Mouse (Mus musculus) hindbrain, embryonic 15.5 days (tissue): ENCODE data around the gene Mast3. TPM values are rescaled to one million over a fixed set of nuclear protein-coding genes. Genes with fewer than 3 reads are reported as not detected.

Experiments
- ATAC-seq: fragments of 200-750 bp; cut with Nextera tagmentation; 2 replicates; pipeline ENCODE4 v1.8.0; 2017; ENCODE audit warnings: low read depth, moderate number of reproducible peaks, moderate TSS enrichment; ENCODE audit not compliant: low FRiP score
- H3K27ac ChIP-seq: fragments of 300-500 bp; sonication (generic); replicated peaks from 2 replicates; pipeline ENCODE4 v1.5.1; 2015; ENCODE audit warnings: mild to moderate bottlenecking, inconsistent platforms
- H3K27me3 ChIP-seq: fragments of 300-500 bp; sonication (generic); 2 replicates; pipeline ENCODE4 v1.6.1; 2015; ENCODE audit warnings: control low read depth, inconsistent platforms
- H3K36me3 ChIP-seq: fragments of 300-500 bp; sonication (generic); 2 replicates; pipeline ENCODE4 v1.6.1; 2015; ENCODE audit warnings: control low read depth, inconsistent platforms
- H3K4me1 ChIP-seq: fragments of 300-500 bp; sonication (generic); replicated peaks from 2 replicates; pipeline ENCODE4 v1.6.1; 2015; ENCODE audit warnings: control low read depth, inconsistent platforms
- H3K4me2 ChIP-seq: fragments of 300-500 bp; sonication (generic); 2 replicates; pipeline ENCODE4 v1.6.1; 2015; ENCODE audit warnings: moderate library complexity, mild to moderate bottlenecking, inconsistent platforms
- H3K4me3 ChIP-seq: fragments of 300-500 bp; sonication (generic); 2 replicates; pipeline ENCODE4 v1.5.1; 2015; ENCODE audit warnings: mild to moderate bottlenecking, inconsistent platforms
- H3K9ac ChIP-seq: fragments of 300-500 bp; sonication (generic); 2 replicates; pipeline ENCODE4 v1.6.1; 2015; ENCODE audit warnings: inconsistent platforms
- H3K9me3 ChIP-seq: fragments of 300-500 bp; sonication (generic); 2 replicates; pipeline ENCODE4 v1.6.1; 2016; ENCODE audit warnings: control low read depth, inconsistent platforms
- WGBS: fragments of 180-500 bp; shearing (Covaris S2); methylation state at CpG from one replicate; pipeline ENCODE4 v1.1.7; 2015; 5-methylcytosine and 5-hydroxymethylcytosine counted together
- polyA plus RNA-seq: library from polyadenylated mRNA; unstranded; fragments of >200 nt; fragmentation: Nextera tagmentation; extraction: Ambion mirVana; gene quantifications from 2 replicates; pipeline ENCODE4 v1.2.1, GENCODE M21; 2015

The Mast3 gene
- polyA plus RNA-seq, 1 experiment from 2014 or later: 25.1 TPM

DNA sequence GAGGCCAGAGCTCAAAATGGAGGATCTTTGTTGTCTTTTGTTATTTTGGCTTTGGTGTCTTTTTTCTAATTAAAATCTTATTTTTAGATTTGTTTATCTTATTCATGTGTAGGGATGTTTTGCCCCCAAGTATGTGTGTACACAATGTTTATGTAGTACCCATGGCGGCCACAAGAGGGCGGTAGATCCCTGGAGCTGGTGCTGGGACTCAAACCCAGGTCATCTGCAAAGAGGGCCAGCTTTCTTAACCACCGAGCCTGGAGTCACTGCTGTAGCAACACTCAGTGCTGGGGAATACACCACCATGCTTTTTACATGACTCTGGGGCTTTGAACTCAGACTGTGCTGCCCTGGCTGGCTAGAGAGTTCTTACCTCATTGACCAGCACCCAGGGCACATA lies 41.5 kb downstream of the Mast3 start:
- Histone ChIP-seq H3K27me3 (peaks cover 21% of the 10 kb centered on the region), H3K4me1 (peaks cover 41% of the 10 kb centered on the region), H3K36me3 (peaks cover 7% of the 10 kb centered on the region), H3K4me2 (no peak overlapping the region), H3K9me3 (no peaks in the 10 kb centered on the region), H3K4me3 (no peak overlapping the region), H3K9ac (no peak overlapping the region), H3K27ac (no peak overlapping the region)
- ATAC-seq: no peak
- WGBS: 6% methylated on average over 3 of the region's 3 CpGs

DNA sequence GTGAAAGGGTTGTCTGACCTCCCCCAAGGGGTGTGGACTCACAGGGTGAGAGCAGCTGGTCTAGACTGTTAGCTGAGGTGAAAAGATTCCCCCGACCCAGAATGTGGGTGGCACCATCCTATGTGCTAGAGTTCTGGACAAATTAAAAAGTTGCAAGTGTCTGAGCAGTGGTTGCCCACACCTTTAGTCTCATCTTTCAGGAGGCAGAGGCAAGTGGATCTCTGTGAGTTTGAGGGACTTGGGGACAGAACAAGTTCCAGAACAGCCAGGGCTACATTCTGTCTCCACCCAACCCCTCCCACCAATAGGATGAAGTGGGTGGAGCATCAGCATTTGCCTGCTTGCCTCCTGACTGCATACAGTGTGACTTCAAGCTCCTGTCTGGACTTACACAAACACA lies 42.7 kb downstream of the Mast3 start:
- Histone ChIP-seq H3K9ac (no peak overlapping the region), H3K9me3 (no peaks in the 10 kb centered on the region), H3K4me3 (no peak overlapping the region), H3K36me3 (peaks cover 6% of the 10 kb centered on the region), H3K27ac (no peak overlapping the region), H3K4me1 (peaks cover 53% of the 10 kb centered on the region), H3K27me3 (peaks cover 8% of the 10 kb centered on the region; the same call in 1 of the 2 replicates), H3K4me2 (no peak overlapping the region)
- 84% methylated on average over 1 of the region's 1 CpGs for WGBS
- ATAC-seq: no peak

DNA sequence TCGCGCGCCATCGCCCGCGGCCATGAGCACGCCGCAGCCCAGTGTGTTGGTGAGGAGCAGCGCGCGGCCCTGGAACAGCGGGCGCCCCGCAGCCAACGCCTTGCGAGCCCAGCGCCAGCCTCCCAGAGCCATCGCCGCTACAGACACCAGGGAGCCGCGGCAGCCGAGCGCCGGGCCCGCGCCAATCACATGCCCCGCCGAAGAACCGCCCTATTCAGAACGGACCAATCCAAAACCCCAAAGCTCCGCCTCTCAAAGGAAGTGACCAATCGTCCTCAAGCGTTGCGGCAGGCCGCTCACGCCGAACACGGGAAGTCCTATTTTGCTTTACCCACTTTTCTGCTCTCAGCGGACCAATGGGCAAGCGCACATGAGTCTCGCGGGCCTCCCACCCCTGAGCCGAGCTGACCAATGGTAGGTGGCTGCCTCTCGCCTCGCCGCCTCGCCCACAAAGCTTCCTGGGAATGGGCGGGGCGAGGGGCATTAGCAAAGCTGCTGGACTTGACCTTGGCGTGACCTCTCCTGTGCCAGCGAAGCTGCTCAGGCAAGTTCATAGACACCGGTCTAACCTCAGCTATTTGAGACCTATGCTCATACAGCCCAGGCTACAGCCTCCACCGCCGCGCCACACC lies 44.0 kb downstream of the Mast3 start, which contains the start of gene Mpv17l2:
Gene Mpv17l2, minus strand, starts transcription at position 172 of the 632 bp plus-strand sequence.
- Histone ChIP-seq H3K27ac (peak within 1 kb of the TSS; percentile 81), H3K36me3 (peaks cover 17% of the 10 kb centered on the region), H3K27me3 (no peaks in the 10 kb centered on the region), H3K4me3 (peak within 1 kb of the TSS; percentile 67), H3K9ac (peak within 1 kb of the TSS; percentile 75), H3K4me1 (peaks cover 53% of the 10 kb centered on the region), H3K9me3 (no peaks in the 10 kb centered on the region), H3K4me2 (peak within 1 kb of the TSS; percentile 95)
- WGBS: under 1% methylated on average over 55 of the region's 55 CpGs
- peak; percentile 96 for ATAC-seq

DNA sequence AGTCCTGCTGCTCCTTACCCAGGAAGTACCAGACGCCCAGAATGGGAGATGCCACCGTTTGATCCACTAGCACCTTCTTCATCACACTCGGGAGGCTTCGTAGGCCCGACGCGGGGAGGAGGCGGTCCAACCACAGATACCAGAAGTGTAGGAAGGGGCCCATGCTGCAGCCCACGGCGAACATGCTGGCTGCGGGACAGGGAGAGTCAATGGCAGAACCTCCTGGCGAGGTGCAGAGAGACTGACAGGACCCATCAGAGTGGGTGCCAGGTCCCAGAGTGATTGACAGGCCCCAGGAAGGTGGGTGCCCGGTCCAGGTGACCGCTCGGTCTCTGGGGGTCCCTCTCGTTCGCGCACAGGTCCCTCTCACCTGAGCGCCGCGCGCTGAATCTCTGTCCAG lies 44.5 kb downstream of the Mast3 start:
- Histone ChIP-seq H3K9me3 (no peaks in the 10 kb centered on the region), H3K9ac (peak overlapping the region; percentile 75), H3K4me1 (peaks cover 55% of the 10 kb centered on the region), H3K4me2 (peak overlapping the region; percentile 95), H3K4me3 (peak overlapping the region; percentile 67), H3K27me3 (no peaks in the 10 kb centered on the region), H3K27ac (peak overlapping the region; percentile 81), H3K36me3 (peaks cover 17% of the 10 kb centered on the region)
- ATAC-seq: no peak; the same call in 1 of the 2 replicates
- WGBS: under 1% methylated on average over 22 of the region's 22 CpGs

DNA sequence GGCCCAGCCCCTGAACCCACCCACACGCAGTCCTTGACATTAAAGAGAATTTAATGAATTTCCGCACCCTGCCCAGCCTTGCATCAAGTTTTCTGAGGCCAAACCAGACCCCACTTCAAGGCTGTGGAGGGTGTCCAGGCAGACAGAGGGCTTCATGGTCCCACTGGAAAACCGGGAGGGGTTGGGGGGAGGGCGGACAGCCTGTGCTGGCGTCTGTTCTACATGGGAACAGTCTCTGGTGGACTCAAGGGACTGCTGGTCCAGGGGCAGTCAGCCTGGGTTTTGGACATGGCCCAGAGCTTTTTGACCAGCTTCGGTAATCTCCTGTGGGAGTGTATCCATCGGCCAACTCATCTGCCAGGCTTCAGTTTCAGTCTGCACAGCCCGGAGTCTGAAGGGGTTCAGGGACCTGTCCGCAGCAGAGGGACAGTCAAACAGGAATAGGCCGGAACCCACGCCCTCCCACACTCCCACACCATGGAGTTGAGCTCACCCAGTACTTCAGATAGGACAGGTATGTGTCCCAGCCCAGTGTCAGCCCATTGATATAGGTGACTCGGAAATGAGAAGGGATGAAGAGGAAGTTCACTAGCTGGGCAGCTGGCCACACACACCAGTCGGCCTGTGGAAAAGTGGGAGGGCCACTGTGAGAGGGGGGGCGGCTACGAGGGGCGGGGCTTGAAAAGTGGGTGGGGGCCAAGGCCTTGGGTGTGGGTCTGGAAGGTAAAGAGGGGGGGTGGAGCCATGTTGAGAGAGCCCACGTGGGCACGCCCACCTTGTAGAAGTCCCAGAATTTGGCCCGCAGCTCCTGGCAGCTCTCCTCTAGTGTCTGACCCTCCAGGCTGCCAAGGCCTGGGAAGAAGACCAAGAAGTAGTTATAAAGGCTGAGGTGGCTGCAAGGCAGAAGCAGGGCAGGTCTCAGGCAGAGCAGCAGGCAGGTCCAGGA lies 46.0 kb downstream of the Mast3 start:
- H3K27me3 ChIP-seq: no peaks in the 10 kb centered on the region
- H3K27ac ChIP-seq: peak overlapping the region; percentile 42; the same call in 1 of the 2 replicates
- H3K4me3 ChIP-seq: no peak overlapping the region
- 0 out of 2 replicates have a peak overlapping the region, but pooled peaks have one; percentile 75 for H3K9ac ChIP-seq
- peaks cover 63% of the 10 kb centered on the region for H3K4me1 ChIP-seq
- H3K36me3 ChIP-seq: peaks cover 17% of the 10 kb centered on the region
- WGBS: 63% methylated on average over 19 of the region's 19 CpGs
- no peaks in the 10 kb centered on the region for H3K9me3 ChIP-seq
- peak overlapping the region; percentile 95 for H3K4me2 ChIP-seq
- no peak for ATAC-seq

DNA sequence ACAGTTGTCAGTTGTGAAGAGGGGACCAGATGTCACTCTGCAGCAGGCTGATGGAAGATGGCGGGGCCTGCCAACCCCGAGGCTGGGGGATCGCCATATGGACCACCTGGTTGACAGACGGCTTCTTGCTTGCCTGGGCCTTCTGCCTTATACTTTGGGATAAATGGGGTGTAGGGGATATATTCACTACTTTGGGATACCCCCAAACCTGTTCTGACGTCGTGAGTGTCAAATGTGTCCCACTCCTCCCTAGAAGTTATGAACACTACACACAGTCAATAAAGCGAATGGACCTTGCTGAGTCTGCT lies 46.6 kb downstream of the Mast3 start:
- Histone ChIP-seq H3K27ac (peak overlapping the region; percentile 42), H3K4me3 (no peak overlapping the region), H3K4me1 (peaks cover 68% of the 10 kb centered on the region), H3K4me2 (no peak overlapping the region), H3K27me3 (no peaks in the 10 kb centered on the region), H3K9ac (no peak overlapping the region), H3K9me3 (no peaks in the 10 kb centered on the region), H3K36me3 (peaks cover 17% of the 10 kb centered on the region)
- no peak for ATAC-seq
- WGBS: 70% methylated on average over 7 of the region's 7 CpGs

DNA sequence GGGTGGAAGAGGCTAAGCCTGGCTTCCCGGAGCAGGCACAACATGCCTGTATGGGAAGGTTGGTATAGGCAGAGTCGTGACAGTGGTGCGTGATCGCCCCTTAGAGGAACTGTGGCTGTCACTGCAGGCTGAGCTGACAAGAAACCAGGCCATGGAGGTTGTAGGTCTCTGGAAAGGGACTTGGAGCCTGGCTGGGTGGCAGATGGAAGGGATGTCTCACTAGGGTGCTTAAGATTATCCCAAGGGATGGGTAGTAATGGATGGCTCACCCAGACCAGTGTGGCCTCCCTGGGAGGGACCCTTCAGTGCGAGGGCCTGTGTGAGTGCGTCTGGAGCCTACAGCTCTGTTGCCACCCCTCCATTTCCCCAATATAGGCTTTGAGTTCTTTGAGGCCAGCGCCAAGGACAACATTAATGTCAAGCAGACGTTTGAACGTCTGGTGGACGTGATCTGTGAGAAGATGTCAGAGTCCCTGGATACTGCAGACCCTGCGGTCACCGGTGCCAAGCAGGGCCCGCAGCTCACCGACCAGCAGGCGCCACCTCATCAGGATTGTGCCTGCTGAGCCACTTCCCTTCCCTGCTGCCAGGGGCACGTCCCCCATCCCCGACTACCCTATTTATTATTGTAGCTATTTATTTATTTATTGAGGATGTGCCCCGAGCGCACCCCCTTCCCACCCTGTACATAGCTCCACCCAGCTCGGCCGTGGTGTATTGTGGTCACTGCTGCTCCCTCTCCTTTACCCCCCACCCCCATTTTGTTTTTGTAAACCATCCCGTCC lies 47.1 kb downstream of the Mast3 start:
- Histone ChIP-seq H3K4me1 (peaks cover 68% of the 10 kb centered on the region), H3K9me3 (no peaks in the 10 kb centered on the region), H3K4me2 (no peak overlapping the region), H3K27ac (peak overlapping the region; percentile 42), H3K27me3 (no peaks in the 10 kb centered on the region), H3K36me3 (peaks cover 17% of the 10 kb centered on the region), H3K9ac (no peak overlapping the region), H3K4me3 (no peak overlapping the region)
- ATAC-seq: no peak
- 53% methylated on average over 22 of the region's 22 CpGs for WGBS

DNA sequence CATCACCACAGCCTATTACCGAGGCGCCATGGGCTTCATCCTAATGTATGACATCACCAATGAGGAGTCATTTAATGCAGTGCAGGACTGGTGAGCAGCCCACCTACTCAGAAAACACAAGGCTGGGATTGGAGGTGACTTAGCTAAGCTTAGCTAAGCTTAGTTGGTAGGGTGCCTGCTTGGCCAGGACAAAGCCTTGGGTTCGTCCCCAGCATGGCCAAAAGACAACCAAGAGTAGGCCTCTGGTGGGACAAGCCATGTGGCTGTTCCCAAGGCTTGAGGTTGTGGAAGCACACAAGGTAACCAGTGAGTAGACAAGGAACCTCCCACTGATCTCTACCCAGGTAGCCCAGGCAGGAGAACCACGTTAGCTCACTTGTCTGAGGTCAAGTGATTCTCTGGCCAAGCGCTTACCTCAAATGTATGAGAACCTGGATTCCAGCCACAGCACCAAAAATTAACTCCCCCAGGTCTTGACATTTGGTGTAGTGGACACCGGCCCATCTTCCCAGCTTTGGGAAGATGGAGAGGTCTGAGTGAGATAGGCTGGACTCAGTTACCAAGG lies 48.3 kb downstream of the Mast3 start:
- H3K4me1 ChIP-seq: peaks cover 68% of the 10 kb centered on the region
- no peak overlapping the region for H3K27ac ChIP-seq
- H3K4me2 ChIP-seq: no peak overlapping the region
- WGBS: 90% methylated on average over 6 of the region's 6 CpGs
- no peak overlapping the region for H3K4me3 ChIP-seq
- H3K9ac ChIP-seq: no peak overlapping the region
- H3K36me3 ChIP-seq: peaks cover 17% of the 10 kb centered on the region
- H3K27me3 ChIP-seq: no peaks in the 10 kb centered on the region
- no peak for ATAC-seq
- no peaks in the 10 kb centered on the region for H3K9me3 ChIP-seq

DNA sequence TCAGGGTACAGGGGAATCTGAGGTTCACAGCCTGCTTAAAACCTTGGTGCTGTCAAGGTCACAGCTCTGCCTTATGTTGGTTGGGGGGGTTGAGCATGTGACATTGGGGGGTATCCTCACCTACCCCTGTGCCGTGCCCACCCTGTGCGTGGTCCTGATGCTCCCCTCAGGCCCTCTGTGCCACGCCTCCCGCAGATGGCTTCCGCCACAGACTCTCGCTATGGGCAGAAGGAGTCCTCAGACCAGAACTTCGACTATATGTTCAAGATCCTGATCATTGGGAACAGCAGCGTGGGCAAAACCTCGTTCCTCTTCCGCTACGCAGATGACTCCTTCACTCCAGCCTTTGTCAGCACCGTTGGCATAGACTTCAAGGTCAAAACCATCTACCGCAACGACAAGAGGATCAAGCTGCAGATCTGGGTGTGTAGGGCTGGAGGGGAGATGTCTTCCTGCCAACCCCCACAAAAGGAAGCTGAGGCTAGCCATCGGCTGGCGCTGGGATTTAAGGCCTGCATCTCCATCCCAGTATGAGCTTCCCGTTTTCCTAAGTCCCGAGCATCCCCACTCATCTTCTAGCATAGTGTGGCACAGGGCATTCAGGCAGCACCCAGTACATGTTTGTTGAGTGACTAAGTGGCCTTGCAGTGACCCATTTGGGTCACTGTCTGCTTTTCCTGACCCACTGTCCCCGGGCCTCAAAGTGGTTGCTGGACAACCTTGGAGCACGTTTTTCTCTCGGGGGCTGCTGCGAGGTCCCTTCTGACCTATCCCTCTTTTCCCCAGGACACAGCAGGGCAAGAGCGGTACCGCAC lies 49.0 kb downstream of the Mast3 start:
- Histone ChIP-seq H3K9me3 (no peaks in the 10 kb centered on the region), H3K36me3 (peaks cover 17% of the 10 kb centered on the region), H3K4me2 (peak overlapping the region; percentile 79), H3K4me1 (peaks cover 65% of the 10 kb centered on the region), H3K4me3 (peak overlapping the region; percentile 84), H3K27me3 (no peaks in the 10 kb centered on the region), H3K9ac (peak overlapping the region; percentile 97), H3K27ac (peak overlapping the region; percentile 97)
- no peak for ATAC-seq
- 80% methylated on average over 24 of the region's 24 CpGs for WGBS

DNA sequence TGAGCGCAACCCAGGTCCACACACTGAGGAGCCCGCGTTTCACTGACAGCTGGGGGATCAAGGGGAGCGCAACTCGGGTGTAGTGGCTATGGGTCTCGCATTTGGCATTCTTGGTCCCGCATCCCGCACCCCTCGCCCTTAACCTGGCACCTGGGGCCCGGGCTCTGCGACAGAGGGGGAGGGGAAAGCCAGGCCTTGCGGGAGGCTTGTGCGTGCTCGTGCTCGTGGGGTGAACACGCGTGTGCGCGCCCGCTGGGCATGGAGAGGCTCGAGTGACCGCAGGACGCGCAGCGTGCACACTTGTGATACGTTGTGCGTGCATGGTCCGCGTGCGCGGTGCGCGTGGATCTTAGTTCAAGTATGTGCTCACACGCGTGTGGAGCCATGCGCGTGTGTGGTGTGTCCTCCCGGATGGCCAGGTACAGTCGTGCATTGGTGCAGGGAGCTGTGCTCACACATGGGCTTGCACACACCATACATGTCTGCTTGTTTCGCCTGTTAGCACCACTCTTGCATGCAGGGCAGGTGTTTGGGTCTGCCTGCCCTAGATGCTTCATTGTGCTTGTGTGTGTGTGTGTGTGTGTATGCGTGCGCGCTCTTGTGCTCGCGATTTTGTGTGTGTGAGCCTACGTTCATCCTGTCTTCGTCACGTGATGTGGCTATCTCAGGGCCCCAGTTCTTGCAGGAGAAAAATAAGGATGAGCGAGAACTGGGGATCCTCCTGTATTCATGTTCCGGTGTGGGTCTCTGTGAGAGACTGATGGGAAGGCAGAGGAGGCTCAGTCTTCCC lies 49.8 kb downstream of the Mast3 start:
- WGBS: 11% methylated on average over 50 of the region's 50 CpGs
- Histone ChIP-seq H3K36me3 (peaks cover 17% of the 10 kb centered on the region), H3K4me3 (peak overlapping the region; percentile 84), H3K4me1 (peaks cover 60% of the 10 kb centered on the region), H3K9ac (peak overlapping the region; percentile 97), H3K27ac (peak overlapping the region; percentile 97), H3K27me3 (0 out of 2 replicates have a peak, but pooled peaks cover under 1% of the 10 kb centered on the region), H3K9me3 (no peaks in the 10 kb centered on the region), H3K4me2 (peak overlapping the region; percentile 79)
- ATAC-seq: peak; percentile 47
